Mouse (Mus musculus): ENCODE measurements around the gene Sf3b3.
"Not testable (repeated sequence)": the region's sequence is repeated elsewhere in the genome, so short reads cannot be mapped to it uniquely, and the experiment has no call there.

The Sf3b3 gene

GRCm38 (mm10) chr8:110806146-110806545 is 40.4 kb downstream of the Sf3b3 start:
- no peak for DNase-seq (ENCODE audit: low spot score)

- DNase-seq (ENCODE audit: low spot score): no peak
Observed at GRCm38 (mm10) chr8:110805669-110806068, 40.9 kb downstream of the Sf3b3 start, which contains the start of gene Il34. Gene Il34, minus strand, starts transcription at chr8:110805924.

- DNase-seq (ENCODE audit: low spot score): no peak
Observed at GRCm38 (mm10) chr8:110804825-110805514, 41.6 kb downstream of the Sf3b3 start.

GRCm38 (mm10) chr8:110803856-110804255 is 42.7 kb downstream of the Sf3b3 start:
- no peak for DNase-seq (ENCODE audit: low spot score)

- DNase-seq (ENCODE audit: low spot score): no peak
Observed at GRCm38 (mm10) chr8:110802988-110803387, 43.6 kb downstream of the Sf3b3 start.

- no peak for DNase-seq (ENCODE audit: low spot score)
Observed at GRCm38 (mm10) chr8:110797086-110797485, 49.5 kb downstream of the Sf3b3 start.

GRCm38 (mm10) chr8:110794363-110794965 is 52.1 kb downstream of the Sf3b3 start:
- DNase-seq (ENCODE audit: low spot score): no peak

GRCm38 (mm10) chr8:110793936-110794335 is 52.7 kb downstream of the Sf3b3 start:
- DNase-seq (ENCODE audit: low spot score): no peak

GRCm38 (mm10) chr8:110793511-110793910 is 53.1 kb downstream of the Sf3b3 start:
- DNase-seq (ENCODE audit: low spot score): no peak

- no peak for DNase-seq (ENCODE audit: low spot score)
Observed at GRCm38 (mm10) chr8:110792574-110793200, 53.9 kb downstream of the Sf3b3 start.

GRCm38 (mm10) chr8:110791164-110791563 is 55.4 kb downstream of the Sf3b3 start:
- no peak for DNase-seq (ENCODE audit: low spot score)

- no peak for DNase-seq (ENCODE audit: low spot score)
Observed at GRCm38 (mm10) chr8:110790270-110790669, 56.3 kb downstream of the Sf3b3 start.

GRCm38 (mm10) chr8:110789571-110789970 is 57.0 kb downstream of the Sf3b3 start:
- no peak for DNase-seq (ENCODE audit: low spot score)

GRCm38 (mm10) chr8:110788981-110789380 is 57.6 kb downstream of the Sf3b3 start:
- DNase-seq (ENCODE audit: low spot score): no peak

- DNase-seq (ENCODE audit: low spot score): no peak
Observed at GRCm38 (mm10) chr8:110787411-110787954, 59.1 kb downstream of the Sf3b3 start.

GRCm38 (mm10) chr8:110786934-110787333 is 59.7 kb downstream of the Sf3b3 start:
- no peak for DNase-seq (ENCODE audit: low spot score)

- DNase-seq (ENCODE audit: low spot score): not testable (repeated sequence)
Observed at GRCm38 (mm10) chr8:110786501-110786900, 60.1 kb downstream of the Sf3b3 start.

GRCm38 (mm10) chr8:110785366-110785765 is 61.2 kb downstream of the Sf3b3 start:
- DNase-seq (ENCODE audit: low spot score): no peak

GRCm38 (mm10) chr8:110779924-110780718 is 66.5 kb downstream of the Sf3b3 start:
- no peak for DNase-seq (ENCODE audit: low spot score)

- no peak for DNase-seq (ENCODE audit: low spot score)
Observed at GRCm38 (mm10) chr8:110776335-110776734, 70.3 kb downstream of the Sf3b3 start.

GRCm38 (mm10) chr8:110775721-110776120 is 70.9 kb downstream of the Sf3b3 start:
- no peak for DNase-seq (ENCODE audit: low spot score)

GRCm38 (mm10) chr8:110775316-110775715 is 71.3 kb downstream of the Sf3b3 start:
- no peak for DNase-seq (ENCODE audit: low spot score)

All from spleen, adult 12 weeks (tissue).